Mouse (Mus musculus) limb, embryonic 13.5 days (tissue): Measurements from ENCODE around the gene Gpc4. TPM values are rescaled to one million over a fixed set of nuclear protein-coding genes. Genes with fewer than 3 reads are reported as not detected.

Source experiments
- ATAC-seq: fragments of 200-750 bp; cut with Nextera tagmentation; 2 replicates; pipeline ENCODE4 v1.8.0; 2017; ENCODE audit warnings: low read depth, moderate number of reproducible peaks, moderate TSS enrichment; ENCODE audit not compliant: low FRiP score
- H3K27ac ChIP-seq: fragments of 300-500 bp; sonication (generic); 2 replicates; pipeline ENCODE4 v1.5.1; 2015; ENCODE audit warnings: inconsistent platforms, mild to moderate bottlenecking, moderate library complexity
- H3K27me3 ChIP-seq: fragments of 300-500 bp; sonication (generic); 2 replicates; pipeline ENCODE4 v1.6.1; 2015; ENCODE audit warnings: mild to moderate bottlenecking, inconsistent platforms
- H3K36me3 ChIP-seq: fragments of 300-500 bp; sonication (generic); 2 replicates; pipeline ENCODE4 v1.6.1; 2015; ENCODE audit warnings: inconsistent platforms, mild to moderate bottlenecking, moderate library complexity
- H3K4me1 ChIP-seq: fragments of 300-500 bp; sonication (generic); 2 replicates; pipeline ENCODE4 v1.6.1; 2015; ENCODE audit warnings: inconsistent platforms
- H3K4me2 ChIP-seq: fragments of 300-500 bp; sonication (generic); replicated peaks from 2 replicates; pipeline ENCODE4 v1.6.1; 2015; ENCODE audit warnings: inconsistent platforms, mild to moderate bottlenecking, moderate library complexity
- H3K4me3 ChIP-seq: fragments of 300-500 bp; sonication (generic); 2 replicates; pipeline ENCODE4 v1.5.1; 2015; ENCODE audit warnings: moderate library complexity, mild to moderate bottlenecking, inconsistent platforms
- H3K9ac ChIP-seq: fragments of 300-500 bp; sonication (generic); 2 replicates; pipeline ENCODE4 v1.6.1; 2015; ENCODE audit warnings: mild to moderate bottlenecking, inconsistent platforms
- H3K9me3 ChIP-seq: fragments of 300-500 bp; sonication (generic); 2 replicates; pipeline ENCODE4 v1.6.1; 2016; ENCODE audit warnings: inconsistent platforms
- WGBS: fragments of 180-500 bp; shearing (Covaris S2); methylation state at CpG from one replicate; pipeline ENCODE4 v1.1.7; 2015; 5-methylcytosine and 5-hydroxymethylcytosine counted together
- polyA plus RNA-seq: library from polyadenylated mRNA; unstranded; fragments of >200 nt; fragmentation: Nextera tagmentation; extraction: Ambion mirVana; gene quantifications from 2 replicates; pipeline ENCODE4 v1.2.1, GENCODE M21; 2015

The Gpc4 gene
- polyA plus RNA-seq, 1 experiment from 2014 or later = 85.9 TPM

- no peak for ATAC-seq
- Histone ChIP-seq H3K4me3 (no peak overlapping the region), H3K36me3 (no peaks in the 10 kb centered on the region), H3K4me1 (no peaks in the 10 kb centered on the region), H3K9ac (no peak overlapping the region), H3K27me3 (no peaks in the 10 kb centered on the region; the same call in 1 of the 2 replicates), H3K27ac (no peak overlapping the region), H3K4me2 (no peak overlapping the region), H3K9me3 (no peaks in the 10 kb centered on the region)
- 48% methylated on average over 7 of the region's 7 CpGs for WGBS
Observed at GRCm38 (mm10) chrX:52087726-52088348, 77.2 kb downstream of the Gpc4 start.

GRCm38 (mm10) chrX:52086885-52087573, 78.0 kb downstream of the Gpc4 start:
- H3K9me3 ChIP-seq = no peaks in the 10 kb centered on the region
- no peak for ATAC-seq
- no peaks in the 10 kb centered on the region for H3K4me1 ChIP-seq
- no peak overlapping the region for H3K9ac ChIP-seq
- H3K27ac ChIP-seq = no peak overlapping the region
- no peak overlapping the region for H3K4me3 ChIP-seq
- H3K4me2 ChIP-seq = no peak overlapping the region
- H3K27me3 ChIP-seq = no peaks in the 10 kb centered on the region; the same call in 1 of the 2 replicates
- H3K36me3 ChIP-seq = no peaks in the 10 kb centered on the region
- 78% methylated on average over 8 of the region's 8 CpGs for WGBS

GRCm38 (mm10) chrX:52083557-52083956, 81.5 kb downstream of the Gpc4 start:
- no peak for ATAC-seq
- H3K9me3 ChIP-seq = no peaks in the 10 kb centered on the region
- H3K4me3 ChIP-seq = no peak overlapping the region
- H3K4me1 ChIP-seq = no peaks in the 10 kb centered on the region
- no peaks in the 10 kb centered on the region for H3K36me3 ChIP-seq
- H3K27ac ChIP-seq = no peak overlapping the region
- no peak overlapping the region for H3K4me2 ChIP-seq
- 75% methylated on average over 3 of the region's 3 CpGs for WGBS
- no peak overlapping the region for H3K9ac ChIP-seq
- no peaks in the 10 kb centered on the region for H3K27me3 ChIP-seq

GRCm38 (mm10) chrX:52072410-52072809, 92.6 kb downstream of the Gpc4 start:
- H3K27ac ChIP-seq = no peak overlapping the region
- no peak overlapping the region for H3K4me3 ChIP-seq
- H3K9me3 ChIP-seq = no peaks in the 10 kb centered on the region
- H3K36me3 ChIP-seq = peaks cover 2% of the 10 kb centered on the region; the same call in 1 of the 2 replicates
- 0 out of 2 replicates have a peak, but pooled peaks cover 3% of the 10 kb centered on the region for H3K4me1 ChIP-seq
- no peaks in the 10 kb centered on the region; the same call in 1 of the 2 replicates for H3K27me3 ChIP-seq
- H3K9ac ChIP-seq = no peak overlapping the region
- ATAC-seq = no peak
- H3K4me2 ChIP-seq = no peak overlapping the region
- 82% methylated on average over 2 of the region's 2 CpGs for WGBS

- no peak for ATAC-seq
- Histone ChIP-seq H3K4me1 (peaks cover 7% of the 10 kb centered on the region), H3K4me2 (no peak overlapping the region), H3K36me3 (peaks cover 23% of the 10 kb centered on the region; the same call in 1 of the 2 replicates), H3K9ac (no peak overlapping the region), H3K27ac (no peak overlapping the region), H3K4me3 (no peak overlapping the region), H3K27me3 (no peaks in the 10 kb centered on the region), H3K9me3 (no peaks in the 10 kb centered on the region)
- 77% methylated on average over 13 of the region's 13 CpGs for WGBS
Observed at GRCm38 (mm10) chrX:52053416-52053815, 111.6 kb downstream of the Gpc4 start.

- H3K36me3 ChIP-seq = peaks cover 16% of the 10 kb centered on the region; the same call in 1 of the 2 replicates
Observed at GRCm38 (mm10) chrX:52052011-52052410, 113.0 kb downstream of the Gpc4 start.

GRCm38 (mm10) chrX:52050941-52051340, 114.1 kb downstream of the Gpc4 start:
- Histone ChIP-seq H3K27me3 (no peaks in the 10 kb centered on the region), H3K4me3 (no peak overlapping the region), H3K4me2 (no peak overlapping the region), H3K9ac (no peak overlapping the region), H3K4me1 (peaks cover 7% of the 10 kb centered on the region), H3K36me3 (peaks cover 11% of the 10 kb centered on the region; the same call in 1 of the 2 replicates), H3K27ac (no peak overlapping the region), H3K9me3 (no peaks in the 10 kb centered on the region)
- ATAC-seq = no peak; the same call in 1 of the 2 replicates
- 44% methylated on average over 4 of the region's 4 CpGs for WGBS

More at GRCm38 (mm10) chrX:52052011-52052410, 113.0 kb downstream of the Gpc4 start:
- H3K9me3 ChIP-seq = no peaks in the 10 kb centered on the region
- peak overlapping the region; percentile 63; the same call in 1 of the 2 replicates for H3K27ac ChIP-seq
- H3K4me1 ChIP-seq = peaks cover 7% of the 10 kb centered on the region
- no peak overlapping the region for H3K4me3 ChIP-seq
- WGBS = 57% methylated on average over 5 of the region's 5 CpGs
- H3K9ac ChIP-seq = no peak overlapping the region
- H3K27me3 ChIP-seq = no peaks in the 10 kb centered on the region
- no peak overlapping the region for H3K4me2 ChIP-seq
- ATAC-seq = no peak

GRCm38 (mm10) chrX:52039875-52040274, 125.2 kb downstream of the Gpc4 start:
- H3K4me3 ChIP-seq = no peak overlapping the region
- no peak overlapping the region for H3K27ac ChIP-seq
- H3K9me3 ChIP-seq = no peaks in the 10 kb centered on the region
- no peak overlapping the region for H3K9ac ChIP-seq
- no peak overlapping the region for H3K4me2 ChIP-seq
- H3K36me3 ChIP-seq = no peaks in the 10 kb centered on the region
- WGBS = 71% methylated on average over 1 of the region's 1 CpGs
- H3K27me3 ChIP-seq = no peaks in the 10 kb centered on the region
- H3K4me1 ChIP-seq = no peaks in the 10 kb centered on the region
- no peak for ATAC-seq

GRCm38 (mm10) chrX:52030146-52030545, 134.9 kb downstream of the Gpc4 start:
- Histone ChIP-seq H3K27me3 (no peaks in the 10 kb centered on the region), H3K36me3 (no peaks in the 10 kb centered on the region), H3K9ac (no peak overlapping the region), H3K4me3 (no peak overlapping the region), H3K27ac (no peak overlapping the region; the same call in 1 of the 2 replicates), H3K9me3 (no peaks in the 10 kb centered on the region), H3K4me2 (no peak overlapping the region), H3K4me1 (peaks cover 12% of the 10 kb centered on the region; the same call in 1 of the 2 replicates)
- WGBS = 44% methylated on average over 7 of the region's 7 CpGs
- no peak for ATAC-seq

GRCm38 (mm10) chrX:52017660-52018059, 147.4 kb downstream of the Gpc4 start:
- 59% methylated on average over 9 of the region's 9 CpGs for WGBS
- ATAC-seq = no peak
- no peaks in the 10 kb centered on the region for H3K9me3 ChIP-seq
- no peaks in the 10 kb centered on the region for H3K36me3 ChIP-seq
- no peak overlapping the region for H3K4me3 ChIP-seq
- H3K27me3 ChIP-seq = 0 out of 2 replicates have a peak, but pooled peaks cover 3% of the 10 kb centered on the region
- no peak overlapping the region for H3K4me2 ChIP-seq
- no peaks in the 10 kb centered on the region for H3K4me1 ChIP-seq
- H3K27ac ChIP-seq = no peak overlapping the region
- H3K9ac ChIP-seq = no peak overlapping the region
